Mouse (Mus musculus) bone marrow macrophage, adult 2 months (primary cell): ENCODE results near the gene Rnf43.

Experiments
- CTCF ChIP-seq: IDR thresholded peaks from 2 replicates; pipeline ENCODE4 v1.5.1; 2012; ENCODE audit warnings: low read depth, mild to moderate bottlenecking, low read length, moderate library complexity
- POLR2A ChIP-seq: IDR thresholded peaks from 2 replicates; pipeline ENCODE4 v1.6.1; 2012; ENCODE audit warnings: mild to moderate bottlenecking, low read depth, low read length, borderline replicate concordance

- TF ChIP-seq CTCF (no peak), POLR2A (no peak)
Measured at GRCm38 (mm10) chr11:87686407-87686806, 23.9 kb downstream of the Rnf43 start.
